Mouse (Mus musculus) testis, adult 2 months (tissue): ENCODE measurements around the gene Emc4. TPM values are rescaled to one million over a fixed set of nuclear protein-coding genes. Genes with fewer than 3 reads are reported as not detected.

Experiments used
- H3K27ac ChIP-seq: fragments of 200-500 bp; 2 replicates; pipeline ENCODE4 v1.5.1; 2012; ENCODE audit warnings: low read depth, low read length; ENCODE audit not compliant: control insufficient read depth, insufficient read depth
- H3K27me3 ChIP-seq: fragments of 200-500 bp; 2 replicates; pipeline ENCODE4 v1.6.1; 2012; ENCODE audit warnings: mild to moderate bottlenecking, low read length, moderate library complexity; ENCODE audit not compliant: control insufficient read depth, insufficient read depth
- H3K36me3 ChIP-seq: fragments of 200-500 bp; 2 replicates; pipeline ENCODE4 v1.6.1; 2012; ENCODE audit warnings: mild to moderate bottlenecking, low read length; ENCODE audit not compliant: control insufficient read depth, insufficient read depth
- H3K4me1 ChIP-seq: fragments of 200-500 bp; 2 replicates; pipeline ENCODE4 v1.6.1; 2012; ENCODE audit warnings: low read length; ENCODE audit not compliant: control insufficient read depth, insufficient read depth
- H3K4me3 ChIP-seq: fragments of 200-500 bp; 2 replicates; pipeline ENCODE4 v1.5.1; 2012; ENCODE audit warnings: low read depth, mild to moderate bottlenecking, low read length, moderate library complexity, mixed read lengths; ENCODE audit not compliant: control insufficient read depth
- CTCF ChIP-seq: fragments of 200-500 bp; IDR thresholded peaks from 2 replicates; pipeline ENCODE4 v1.5.1; 2012; ENCODE audit warnings: low read depth, mild to moderate bottlenecking, inconsistent platforms, low read length, moderate library complexity; ENCODE audit not compliant: control insufficient read depth, insufficient read depth, insufficient replicate concordance
- POLR2A ChIP-seq: fragments of 200-500 bp; IDR thresholded peaks from 2 replicates; pipeline ENCODE4 v1.6.1; 2012; ENCODE audit warnings: low read depth, mild to moderate bottlenecking, inconsistent platforms, low read length, moderate library complexity; ENCODE audit not compliant: control insufficient read depth
- polyA plus RNA-seq: library from polyadenylated mRNA; depleted of rRNA; stranded (reverse); fragments of >200 nt; gene quantifications from 2 replicates; pipeline ENCODE4 v1.2.3, GENCODE M21; 2012

Gene Emc4
- polyA plus RNA-seq, 1 experiment, result 118 TPM

DNA sequence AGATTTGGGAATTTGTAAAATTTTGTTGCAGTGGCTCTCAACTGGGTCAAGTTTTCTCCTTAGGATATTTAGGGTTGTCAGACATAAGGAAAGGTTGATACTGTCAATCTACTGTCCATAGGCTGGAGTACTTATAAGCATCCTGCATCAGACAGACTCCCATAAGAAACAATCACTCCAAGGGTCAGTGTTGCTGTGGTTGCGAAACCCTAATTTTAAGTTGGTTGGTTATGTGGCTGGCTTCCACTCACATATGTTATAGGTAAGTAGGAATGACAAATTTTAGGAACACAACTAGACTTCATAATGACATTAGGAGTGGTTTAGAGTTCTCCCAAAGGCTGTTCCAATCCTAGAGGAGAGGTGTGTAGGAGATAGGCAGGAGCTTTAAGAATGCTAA, 13.4 kb upstream of the Emc4 start:
- Histone ChIP-seq H3K36me3 (no peaks in the 10 kb centered on the region), H3K4me1 (no peaks in the 10 kb centered on the region; the same call in 1 of the 2 replicates), H3K4me3 (no peak overlapping the region), H3K27ac (no peak overlapping the region), H3K27me3 (no peaks in the 10 kb centered on the region)
- TF ChIP-seq CTCF (no peak), POLR2A (no peak)

DNA sequence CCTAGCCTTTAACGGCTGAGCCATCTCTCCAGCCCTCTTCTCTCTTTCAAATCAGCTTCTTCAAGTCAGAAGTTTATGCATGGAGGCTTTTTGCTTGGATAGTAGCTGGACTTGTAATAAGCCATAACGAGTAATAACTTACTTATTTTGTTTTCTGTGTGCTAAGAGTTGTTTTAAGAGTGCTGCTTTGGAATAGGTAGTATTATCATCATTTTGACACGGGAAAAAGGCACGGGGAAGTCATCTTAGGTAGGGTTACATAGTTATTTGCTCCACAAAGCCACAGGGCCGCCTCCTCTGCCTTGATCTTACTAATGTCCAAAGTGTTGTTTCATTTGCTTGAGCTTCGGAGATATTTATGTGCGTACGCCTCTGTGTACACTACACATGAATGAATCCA, 12.3 kb upstream of the Emc4 start:
- Histone ChIP-seq H3K4me1 (no peaks in the 10 kb centered on the region; the same call in 1 of the 2 replicates), H3K27ac (no peak overlapping the region), H3K4me3 (no peak overlapping the region), H3K27me3 (no peaks in the 10 kb centered on the region), H3K36me3 (no peaks in the 10 kb centered on the region)
- TF ChIP-seq CTCF, result no peak
- TF ChIP-seq POLR2A, result no peak

- Histone ChIP-seq H3K27ac (peak within 1 kb of the TSS; percentile 76; the same call in 1 of the 2 replicates), H3K4me3 (peak within 1 kb of the TSS; percentile 95), H3K4me1 (no peaks in the 10 kb centered on the region; the same call in 1 of the 2 replicates), H3K27me3 (no peaks in the 10 kb centered on the region), H3K36me3 (no peaks in the 10 kb centered on the region)
- peak; percentile 82 for TF ChIP-seq CTCF
- TF ChIP-seq POLR2A, result peak; percentile 45; the same call in 1 of the 2 replicates
Measured at GRCm38 (mm10) chr2:112378973-112379898, 11.4 kb upstream of the Emc4 start, which contains the start of gene Katnbl1. Gene Katnbl1 (plus strand): TSS chr2:112379211.

GRCm38 (mm10) chr2:112374610-112375009, 6.8 kb upstream of the Emc4 start:
- no peak for TF ChIP-seq POLR2A
- TF ChIP-seq CTCF, result no peak
- H3K36me3 ChIP-seq, result no peaks in the 10 kb centered on the region
- H3K4me1 ChIP-seq, result no peaks in the 10 kb centered on the region
- no peak overlapping the region for H3K27ac ChIP-seq
- H3K27me3 ChIP-seq, result no peaks in the 10 kb centered on the region
- H3K4me3 ChIP-seq, result no peak overlapping the region

GRCm38 (mm10) chr2:112373141-112373540, 5.3 kb upstream of the Emc4 start:
- Histone ChIP-seq H3K4me3 (no peak overlapping the region), H3K4me1 (no peaks in the 10 kb centered on the region), H3K27me3 (no peaks in the 10 kb centered on the region), H3K27ac (no peak overlapping the region), H3K36me3 (no peaks in the 10 kb centered on the region)
- no peak for TF ChIP-seq CTCF
- TF ChIP-seq POLR2A, result no peak

DNA sequence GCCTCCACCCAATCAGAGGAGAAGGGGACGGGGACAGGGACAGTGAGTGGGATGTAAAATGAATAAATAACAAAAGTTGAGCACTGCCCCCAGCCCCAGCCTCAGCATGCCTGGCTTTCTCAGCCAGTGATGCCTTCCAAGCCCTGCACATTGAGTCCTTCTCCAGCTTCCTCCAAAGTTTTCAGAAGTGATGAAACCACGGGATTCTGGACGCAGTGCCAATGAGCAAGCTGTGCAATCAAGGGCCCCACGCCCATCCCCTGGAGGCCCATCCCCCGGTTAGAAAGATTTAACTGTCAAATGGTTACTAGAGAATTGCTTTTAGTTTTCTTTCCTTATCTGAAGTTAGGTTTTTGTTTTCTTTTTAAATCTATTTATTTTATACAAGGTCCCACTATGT, 2.1 kb upstream of the Emc4 start:
- Histone ChIP-seq H3K4me1 (no peaks in the 10 kb centered on the region), H3K27ac (0 out of 2 replicates have a peak overlapping the region, but pooled peaks have one; percentile 4), H3K4me3 (no peak overlapping the region), H3K36me3 (no peaks in the 10 kb centered on the region), H3K27me3 (no peaks in the 10 kb centered on the region)
- no peak for TF ChIP-seq CTCF
- no peak for TF ChIP-seq POLR2A

DNA sequence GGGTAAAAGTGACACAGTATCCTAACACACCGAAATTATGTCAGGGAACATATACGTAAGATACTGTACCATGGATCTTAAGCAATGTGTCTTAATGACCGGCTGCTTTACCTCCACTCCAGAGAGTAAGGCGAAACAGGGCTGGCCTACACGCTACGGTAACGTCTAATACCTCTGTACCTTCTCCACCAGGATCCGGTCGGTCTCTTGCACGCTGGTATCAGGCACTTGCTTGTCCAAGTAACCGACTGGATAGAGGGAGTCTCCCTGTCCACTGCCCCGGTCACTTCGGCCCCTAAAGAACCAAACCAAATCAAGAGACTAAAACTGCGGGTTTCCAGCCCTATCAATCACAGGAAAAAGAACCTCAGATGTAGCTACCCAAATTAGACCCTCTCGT, 605 bp downstream of the Emc4 start:
- Histone ChIP-seq H3K27me3 (no peaks in the 10 kb centered on the region), H3K27ac (peak overlapping the region; percentile 93), H3K4me3 (peak overlapping the region; percentile 96), H3K4me1 (no peaks in the 10 kb centered on the region), H3K36me3 (no peaks in the 10 kb centered on the region)
- TF ChIP-seq CTCF, result no peak
- TF ChIP-seq POLR2A, result no peak
